Mouse (Mus musculus): ENCODE measurements around the gene Psmb7.

The Psmb7 gene

DNA sequence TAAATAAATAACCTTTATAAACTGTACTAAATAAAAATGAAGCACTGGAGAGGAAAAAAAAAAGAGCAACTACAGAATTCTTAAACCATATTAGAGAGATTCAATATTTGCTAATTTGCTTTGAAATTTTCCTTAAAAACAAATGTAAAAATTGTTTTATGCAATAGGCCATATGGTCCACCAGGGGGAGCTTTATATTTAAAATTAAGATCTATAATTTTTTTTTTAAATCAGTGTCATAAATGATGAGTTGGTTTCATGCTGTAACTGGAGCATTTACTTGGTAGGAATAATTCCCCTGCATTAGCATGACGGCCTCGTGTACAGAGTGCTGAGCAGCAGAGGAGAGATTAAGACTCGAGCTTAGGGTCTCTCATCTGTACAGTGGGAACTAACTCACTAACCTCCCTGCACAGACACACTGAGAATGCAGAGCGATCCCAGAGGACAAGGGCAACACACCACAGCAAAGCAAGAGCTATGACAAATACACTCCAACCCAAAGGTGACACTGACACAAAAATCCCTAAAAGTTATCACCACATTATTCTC, 6.1 kb downstream of the Psmb7 start:
- no peak for DNase-seq

DNA sequence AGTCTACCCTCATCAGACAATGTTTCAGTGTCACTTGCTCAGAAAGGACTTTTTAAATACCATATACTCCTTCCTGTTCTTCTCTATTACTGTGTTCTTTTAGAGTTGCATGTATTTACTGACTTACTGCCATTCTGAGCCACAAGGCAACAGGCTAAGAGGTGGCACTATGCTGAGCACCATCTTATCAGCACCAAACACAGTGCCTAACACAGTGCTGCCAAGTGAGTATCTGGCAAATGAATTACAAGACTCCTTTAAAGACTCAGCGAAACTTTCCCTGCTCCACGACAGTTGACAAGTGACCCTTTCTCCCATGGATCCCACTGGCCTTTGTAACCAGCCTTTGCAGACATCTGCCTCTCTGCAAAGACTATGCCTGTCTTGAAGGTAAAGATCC, 13.3 kb downstream of the Psmb7 start:
- no peak for DNase-seq

DNA sequence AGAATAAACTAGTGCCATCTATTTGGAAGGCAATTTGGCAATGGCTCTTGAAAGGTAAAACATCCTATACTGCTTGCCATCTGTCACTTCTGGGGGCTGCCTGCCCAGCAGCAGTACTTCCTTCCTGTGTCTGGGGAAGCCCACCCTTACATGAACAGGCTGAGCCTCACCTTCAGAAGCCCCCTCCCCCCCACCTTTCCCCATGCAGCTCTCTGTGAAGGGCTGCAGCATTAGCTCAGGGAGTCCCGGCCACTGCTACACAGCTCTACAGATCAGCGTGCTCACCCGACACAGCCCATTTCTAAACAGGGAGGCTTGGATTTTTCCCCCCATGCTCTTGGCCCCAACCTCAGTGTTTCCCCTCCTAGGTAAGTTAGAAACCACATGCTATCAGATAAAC, 14.4 kb downstream of the Psmb7 start:
- DNase-seq: no peak

GRCm38 (mm10) chr2:38628801-38629200, 15.1 kb downstream of the Psmb7 start:
- no peak for DNase-seq

- no peak for DNase-seq
Measured at GRCm38 (mm10) chr2:38623821-38624590, 19.9 kb downstream of the Psmb7 start.

DNA sequence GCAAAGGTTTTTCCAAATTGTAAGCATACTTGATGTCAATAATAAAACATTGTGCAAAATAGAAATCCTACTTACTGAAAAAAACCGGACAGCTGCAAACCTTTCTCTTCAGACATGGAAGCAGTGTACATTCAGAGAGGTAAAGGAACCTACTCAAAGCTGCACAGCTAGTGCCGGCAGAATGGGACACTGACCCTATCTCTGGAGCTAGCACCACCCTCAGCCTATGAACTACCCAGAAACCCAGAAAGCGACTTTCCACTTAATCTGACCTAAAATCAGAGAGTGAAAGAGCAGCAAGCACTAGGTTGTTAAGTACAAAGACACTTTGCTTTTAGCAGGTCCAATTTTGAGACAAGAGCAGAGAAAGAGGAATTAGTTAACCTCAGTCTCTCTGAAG, 20.5 kb downstream of the Psmb7 start:
- DNase-seq: no peak

DNA sequence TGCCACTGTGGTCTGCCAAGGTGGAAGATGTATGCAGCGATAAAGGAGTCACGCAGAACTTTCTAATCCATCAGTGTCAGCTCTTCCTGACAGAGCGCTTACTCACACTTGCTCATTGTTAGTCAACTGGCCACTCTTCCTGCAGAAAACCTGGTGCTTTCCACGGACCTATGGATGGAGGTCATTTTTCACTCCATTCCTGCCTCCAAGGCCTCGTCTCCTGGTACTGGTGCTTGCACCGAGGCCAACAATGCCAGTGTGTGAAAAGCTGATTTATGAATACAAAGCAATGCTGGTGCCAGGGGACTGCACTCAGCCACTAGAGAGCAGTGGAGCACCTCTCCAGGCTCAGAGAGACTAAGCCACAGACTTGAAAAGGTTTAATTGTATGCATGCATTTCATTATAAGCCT, 22.3 kb downstream of the Psmb7 start:
- DNase-seq: peak; percentile 38

DNA sequence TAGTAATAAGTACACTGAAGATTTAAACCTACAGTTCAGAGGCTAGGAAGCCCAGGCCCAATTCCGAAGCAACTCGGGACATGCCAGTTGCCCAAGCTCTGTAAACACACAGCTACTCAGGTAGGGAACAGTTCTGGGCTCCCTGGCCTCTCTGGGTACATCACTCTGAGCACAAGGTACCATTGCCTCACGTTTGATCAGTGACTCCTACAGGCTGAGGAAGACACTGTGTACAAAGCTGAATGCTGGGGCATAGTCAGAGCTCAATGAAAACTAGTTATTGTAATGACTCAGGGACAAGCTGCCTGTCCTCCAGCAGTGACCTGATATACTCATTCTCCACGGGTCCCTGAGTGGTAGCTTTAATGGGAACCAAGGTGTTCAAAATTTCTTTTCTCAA, 22.8 kb downstream of the Psmb7 start:
- no peak for DNase-seq

DNA sequence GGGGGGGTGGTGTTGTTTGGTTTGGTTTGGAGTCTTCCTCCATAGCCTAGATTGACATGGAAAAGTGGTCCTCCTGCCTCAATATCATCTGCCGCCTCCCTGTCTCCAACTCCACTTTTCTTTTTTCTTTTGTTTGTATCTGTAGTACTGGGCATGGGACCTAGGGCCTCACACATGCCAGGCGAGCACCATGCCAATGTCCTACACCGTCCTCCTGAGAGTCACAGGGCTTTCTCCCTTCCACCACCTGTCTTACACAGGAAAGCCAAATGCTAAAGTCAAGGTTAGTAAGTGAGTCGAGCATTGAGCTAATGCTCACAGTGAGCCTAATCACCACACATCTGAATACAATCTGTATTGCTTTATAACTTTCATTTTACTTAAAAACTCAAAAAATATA, 24.1 kb downstream of the Psmb7 start:
- no peak for DNase-seq

- DNase-seq: no peak
Measured at GRCm38 (mm10) chr2:38616956-38617872, 26.7 kb downstream of the Psmb7 start.

GRCm38 (mm10) chr2:38616072-38616471, 27.8 kb downstream of the Psmb7 start:
- DNase-seq: peak; percentile 20

DNA sequence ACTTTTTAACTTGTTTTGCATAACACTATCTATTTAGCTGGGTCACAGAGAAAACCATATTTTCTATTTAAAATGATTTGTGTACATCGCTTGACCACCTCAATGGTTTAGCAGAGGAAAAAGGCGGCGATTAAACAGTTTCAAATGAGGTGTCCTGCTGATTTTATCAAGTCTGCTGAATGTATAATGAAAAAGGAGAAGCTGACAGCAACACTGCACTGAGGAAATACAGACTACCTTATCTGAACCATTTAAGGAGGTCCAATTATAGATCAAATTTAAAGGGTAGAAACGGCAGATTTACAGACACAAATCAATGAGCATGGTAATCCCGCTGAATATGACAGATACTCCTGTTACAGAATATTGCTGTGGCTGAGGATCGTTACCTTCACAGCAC, 29.4 kb downstream of the Psmb7 start:
- DNase-seq: no peak

DNA sequence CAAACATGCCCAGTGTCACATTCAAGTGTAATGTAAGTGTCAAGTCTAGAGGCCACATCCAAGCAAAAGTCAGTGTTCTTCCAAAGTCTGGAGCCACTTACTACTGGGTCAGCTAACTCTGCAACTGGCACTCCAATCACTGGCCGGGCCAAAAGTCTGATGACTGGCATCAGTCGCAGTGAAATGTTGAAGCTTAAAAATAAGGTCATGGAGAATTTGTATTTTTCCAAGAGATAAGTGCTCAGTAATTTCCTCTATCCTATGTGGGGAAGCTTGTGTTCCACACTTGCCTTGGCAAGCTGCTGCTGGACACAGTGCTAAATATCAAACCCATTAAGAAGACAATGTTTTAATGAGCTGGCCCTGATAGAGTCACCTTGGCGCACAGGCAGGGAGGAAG, 30.3 kb downstream of the Psmb7 start:
- DNase-seq: no peak

DNA sequence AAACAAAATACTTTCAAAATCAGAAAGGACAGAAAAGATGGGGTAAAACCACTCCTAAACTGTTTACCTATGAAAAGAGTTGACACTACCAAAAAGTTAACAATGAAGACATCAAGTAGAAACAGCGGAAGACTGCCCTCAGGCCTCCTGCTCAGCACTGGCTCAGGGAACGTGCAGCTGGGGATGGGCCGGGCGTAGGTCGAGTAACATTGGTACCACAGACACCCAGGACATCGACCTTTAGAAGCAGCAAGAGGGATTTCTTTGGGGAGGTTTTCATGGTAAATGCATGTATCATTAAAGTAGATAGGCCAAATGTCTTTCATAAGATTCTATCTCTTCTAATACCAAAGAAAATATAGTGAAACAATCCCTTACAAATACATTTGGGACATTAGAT, 31.3 kb downstream of the Psmb7 start:
- DNase-seq: no peak

DNA sequence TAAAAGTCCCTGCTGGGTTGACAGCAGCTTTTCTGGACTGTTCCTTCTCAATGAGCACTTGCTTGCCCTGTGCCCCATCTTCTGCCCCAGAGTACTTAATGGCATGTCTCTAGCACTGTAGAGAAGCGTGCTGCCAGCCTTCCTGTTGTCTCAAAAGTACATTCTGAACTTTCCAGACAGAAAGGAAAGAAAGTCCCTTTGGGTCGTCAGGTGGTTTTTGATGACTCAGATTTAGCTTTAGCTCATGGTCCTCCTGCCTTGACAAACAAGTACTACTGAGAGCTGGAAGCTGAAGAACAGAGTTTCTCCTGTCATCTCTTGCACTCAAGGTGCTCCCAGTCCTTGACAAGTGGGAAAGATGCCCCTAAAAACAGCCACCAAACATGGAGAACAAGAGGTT, 33.7 kb downstream of the Psmb7 start:
- DNase-seq: no peak

- no peak for DNase-seq
Measured at GRCm38 (mm10) chr2:38609310-38609709, 34.6 kb downstream of the Psmb7 start.

DNA sequence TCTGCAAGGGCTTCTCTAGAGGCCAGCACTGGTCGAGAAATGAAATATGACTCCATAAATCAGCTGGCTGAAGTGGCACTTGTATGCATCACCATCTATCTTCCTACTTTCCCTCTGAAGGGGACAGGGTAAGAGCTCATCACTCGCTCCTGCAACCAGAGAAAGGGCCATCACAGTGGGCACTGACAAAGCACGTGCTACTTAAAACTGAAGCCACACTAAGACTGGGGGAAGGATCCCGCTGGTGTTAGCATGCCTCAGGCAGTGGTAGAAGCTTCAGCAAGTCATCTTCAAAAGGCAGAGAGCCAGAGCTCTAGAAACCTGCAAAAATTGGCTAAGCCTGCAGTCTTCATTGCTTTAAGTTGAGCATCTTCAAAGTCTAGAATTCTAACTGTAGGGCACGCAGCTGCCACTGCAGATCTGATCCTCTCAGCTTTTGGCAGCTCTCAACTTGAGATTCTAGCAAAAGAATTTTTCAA, 35.0 kb downstream of the Psmb7 start:
- DNase-seq: no peak

GRCm38 (mm10) chr2:38607716-38608115, 36.2 kb downstream of the Psmb7 start:
- no peak for DNase-seq

DNA sequence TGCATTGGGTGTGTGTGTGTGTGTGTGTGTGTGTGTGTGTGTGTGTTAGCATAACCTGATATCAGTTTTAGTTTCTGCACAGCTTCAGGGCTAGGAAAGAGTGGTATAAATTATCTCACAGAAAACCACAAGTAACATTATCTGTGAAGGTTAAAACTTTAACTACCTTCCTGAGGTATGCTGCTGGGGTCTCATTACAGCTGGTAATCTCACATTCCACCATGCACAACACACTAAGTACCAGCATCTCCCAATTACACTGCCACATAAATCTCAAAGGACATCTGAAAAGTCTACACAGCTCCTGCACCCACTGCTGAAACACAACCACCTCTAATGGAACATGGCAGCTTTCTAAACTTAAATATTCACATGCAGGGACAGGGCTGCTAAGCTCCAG, 43.0 kb downstream of the Psmb7 start:
- no peak for DNase-seq

DNA sequence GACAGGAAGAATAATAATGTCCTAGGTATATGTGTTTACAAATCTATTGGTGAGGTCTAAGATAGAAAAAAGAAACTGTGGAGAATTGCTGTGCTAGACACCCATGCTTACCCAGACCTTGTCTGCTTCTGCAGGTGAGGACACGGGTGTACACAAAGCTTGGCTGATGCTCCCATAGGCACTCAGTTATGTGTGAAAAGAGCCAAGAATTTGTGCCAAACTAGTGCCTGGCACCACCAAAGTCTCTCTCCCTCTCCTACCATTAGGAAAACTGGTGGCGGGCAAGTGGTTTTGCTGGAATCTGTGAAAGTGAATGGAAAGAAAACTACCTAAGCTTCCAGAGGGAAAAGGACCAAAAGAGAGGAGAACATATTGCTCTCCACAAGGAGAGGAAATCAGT, 45.5 kb downstream of the Psmb7 start:
- DNase-seq: no peak

DNA sequence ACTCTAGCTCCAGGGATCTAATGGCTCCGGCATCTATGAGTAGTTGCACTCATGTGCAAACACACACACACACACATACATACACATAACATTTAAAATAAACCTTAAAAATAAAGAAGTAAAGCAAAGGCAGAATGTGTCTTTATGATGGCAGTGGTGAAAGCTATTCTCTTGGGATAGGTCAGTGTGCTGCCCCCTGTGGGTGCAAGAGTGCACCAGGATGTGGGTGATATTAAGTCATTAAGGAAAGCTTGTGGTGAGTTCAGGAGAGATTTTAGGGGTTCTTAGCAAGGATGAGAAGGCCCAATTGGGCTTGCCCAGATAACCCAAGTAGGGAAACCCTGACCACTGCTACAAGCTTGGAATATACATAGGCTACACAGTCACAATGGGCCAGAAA, 46.0 kb downstream of the Psmb7 start:
- DNase-seq: no peak

DNA sequence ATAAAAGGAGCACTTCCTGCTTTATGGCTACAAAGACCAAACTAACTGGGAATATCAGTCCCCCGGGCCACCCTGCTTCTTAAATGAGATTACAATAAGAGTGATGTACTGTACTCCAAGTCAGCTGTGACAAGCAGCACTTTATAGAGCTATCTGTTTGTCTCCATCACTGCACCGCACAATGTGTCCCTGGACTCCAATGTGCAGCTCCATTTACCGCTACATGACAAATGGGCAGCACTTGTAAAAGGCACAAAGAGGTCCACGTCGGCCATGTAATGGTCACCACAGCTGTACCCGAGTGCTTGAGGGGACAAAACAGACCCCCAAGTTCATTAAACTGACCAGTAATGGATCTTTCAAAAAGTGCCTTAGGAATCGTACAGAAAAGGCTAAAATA, 49.0 kb downstream of the Psmb7 start:
- no peak for DNase-seq

DNA sequence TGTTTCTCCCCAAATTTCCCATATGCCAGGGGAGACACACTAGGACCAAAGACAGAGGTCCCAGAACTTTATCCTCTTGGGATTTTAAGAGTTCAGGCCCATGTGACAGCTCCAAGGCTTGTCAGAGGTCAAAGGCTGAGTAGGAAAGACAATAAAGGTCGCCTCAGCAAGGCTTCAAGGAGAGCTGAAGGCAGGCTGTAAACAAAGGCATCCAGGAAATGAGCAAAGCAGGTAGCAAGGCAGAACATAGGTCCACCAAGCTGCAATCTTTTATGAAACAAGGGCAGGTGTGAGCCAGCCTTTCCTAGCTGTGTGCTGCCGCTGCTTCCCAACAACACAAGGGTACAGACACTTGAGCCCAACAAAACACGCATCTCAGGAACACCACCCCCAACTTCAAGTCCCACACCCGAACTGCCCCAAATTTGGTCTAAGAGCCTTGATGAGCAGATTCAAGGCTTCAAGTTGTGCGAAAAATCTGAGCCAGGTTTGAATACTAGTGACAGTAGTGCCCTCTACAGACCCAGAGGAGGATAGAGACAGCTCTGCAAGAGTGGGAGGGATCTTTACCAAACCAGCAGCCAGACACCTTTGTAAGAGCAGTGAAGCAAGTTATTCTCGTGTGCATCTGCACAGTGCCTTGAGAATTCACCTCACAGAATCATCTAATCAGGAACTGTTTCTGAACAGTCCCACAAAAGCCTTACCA, 52.0 kb downstream of the Psmb7 start:
- DNase-seq: no peak
